Mouse (Mus musculus): ENCODE data around the gene 1520401A03Rik. TPM values are rescaled to one million over a fixed set of nuclear protein-coding genes. Genes with fewer than 3 reads are reported as not detected.
"Not testable (repeated sequence)": the region's sequence is repeated elsewhere in the genome, so short reads cannot be mapped to it uniquely, and the experiment has no call there.

1520401A03Rik gene
- 1.6 and 2.8 TPM in 2 replicates for polyA plus RNA-seq (2014; fragmentation: Nextera tagmentation; extraction: Ambion mirVana)

DNA sequence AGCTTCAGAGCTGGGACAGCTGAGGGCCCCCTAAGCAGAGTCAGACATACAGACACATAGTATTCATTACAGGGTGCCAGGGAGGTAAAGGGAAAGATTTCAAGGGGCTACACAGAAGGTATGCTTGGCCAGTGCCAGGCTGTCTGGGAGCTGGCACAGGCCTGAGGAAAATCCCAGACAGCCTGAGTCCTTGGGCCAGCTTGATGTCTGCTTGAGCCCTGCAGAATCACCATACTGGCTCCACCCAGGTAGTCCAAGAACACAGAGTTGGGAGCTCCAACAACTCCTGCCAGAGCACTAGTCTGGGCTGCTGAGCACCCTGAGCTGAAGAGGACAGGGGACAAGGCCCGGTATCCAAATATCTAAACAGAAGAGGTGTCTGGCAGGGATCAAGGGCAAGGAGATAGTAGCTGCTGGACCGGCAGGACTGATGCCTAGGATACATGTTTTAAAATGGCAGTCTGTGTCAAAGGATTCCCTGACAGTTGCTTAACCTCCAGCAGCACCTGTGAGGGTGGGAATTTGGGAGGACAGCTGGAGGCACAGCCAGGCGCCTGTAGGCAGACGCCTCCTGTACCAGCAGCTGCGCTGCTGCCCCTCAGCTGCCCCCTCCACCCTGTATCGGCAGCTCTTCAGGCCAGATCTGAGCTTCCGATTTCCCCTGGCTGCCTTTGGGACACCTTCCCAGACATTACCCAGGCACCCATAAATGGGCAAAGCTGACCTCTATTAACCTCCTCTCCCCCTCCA is at the start of gene 1520401A03Rik:
Gene 1520401A03Rik, minus strand, starts transcription at position 408 of the 750 bp plus-strand sequence.
- H3K27ac ChIP-seq (replicated peaks; ENCODE audit: low read depth, low read length): no peak within 1 kb of the TSS
- H3K9ac ChIP-seq (ENCODE audit: low read depth, low read length): no peak within 1 kb of the TSS
- H3K9me3 ChIP-seq (ENCODE audit: control insufficient read depth, low read length): no peaks in the 10 kb centered on the region
- no peak within 1 kb of the TSS for H3K4me3 ChIP-seq (ENCODE audit: low read depth, low read length)
- H3K4me1 ChIP-seq (ENCODE audit: control insufficient read depth, insufficient read depth, low read length): 0 out of 2 replicates have a peak, but pooled peaks cover 9% of the 10 kb centered on the region
- 72% methylated on average over 5 of the region's 7 CpGs for WGBS
- H3K36me3 ChIP-seq (ENCODE audit: control insufficient read depth, insufficient read depth, low read length): no peaks in the 10 kb centered on the region
- no peak for ATAC-seq (ENCODE audit: low read depth)
- DNase-seq (ENCODE audit: low spot score): peak; percentile 48
- H3K27me3 ChIP-seq (replicated peaks; ENCODE audit: control insufficient read depth, insufficient read depth, low read length): no peaks in the 10 kb centered on the region
- H3K4me2 ChIP-seq (ENCODE audit: low read depth, low read length): no peak within 1 kb of the TSS

DNA sequence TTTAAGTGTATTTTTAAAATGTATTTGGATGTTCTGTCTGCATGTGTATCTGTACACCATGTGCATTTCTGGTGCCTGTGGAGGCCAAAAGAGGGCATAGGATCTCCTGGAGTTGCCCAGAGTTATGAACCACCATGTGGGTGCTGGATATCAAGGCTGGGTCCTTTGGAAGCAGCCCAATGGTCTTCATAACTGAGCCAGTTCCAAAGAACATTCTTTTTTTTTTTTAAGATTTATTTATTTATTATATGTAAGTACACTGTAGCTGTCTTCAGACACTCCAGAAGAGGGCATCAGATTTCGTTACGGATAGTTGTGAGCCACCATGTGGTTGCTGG is 49.6 kb upstream of the 1520401A03Rik start:
- DNase-seq (ENCODE audit: low spot score); H3K27ac ChIP-seq (replicated peaks; ENCODE audit: low read depth, low read length); H3K9me3 ChIP-seq (ENCODE audit: control insufficient read depth, low read length); H3K9ac ChIP-seq (ENCODE audit: low read depth, low read length); H3K4me3 ChIP-seq (ENCODE audit: low read depth, low read length); H3K36me3 ChIP-seq (ENCODE audit: control insufficient read depth, insufficient read depth, low read length); H3K27me3 ChIP-seq (replicated peaks; ENCODE audit: control insufficient read depth, insufficient read depth, low read length); H3K4me1 ChIP-seq (ENCODE audit: control insufficient read depth, insufficient read depth, low read length); ATAC-seq (ENCODE audit: low read depth): not testable (repeated sequence)
- WGBS: 88% methylated on average over 2 of the region's 2 CpGs
- H3K4me2 ChIP-seq (ENCODE audit: low read depth, low read length): peak overlapping the region; percentile 69; the same call in 1 of the 2 replicates

DNA sequence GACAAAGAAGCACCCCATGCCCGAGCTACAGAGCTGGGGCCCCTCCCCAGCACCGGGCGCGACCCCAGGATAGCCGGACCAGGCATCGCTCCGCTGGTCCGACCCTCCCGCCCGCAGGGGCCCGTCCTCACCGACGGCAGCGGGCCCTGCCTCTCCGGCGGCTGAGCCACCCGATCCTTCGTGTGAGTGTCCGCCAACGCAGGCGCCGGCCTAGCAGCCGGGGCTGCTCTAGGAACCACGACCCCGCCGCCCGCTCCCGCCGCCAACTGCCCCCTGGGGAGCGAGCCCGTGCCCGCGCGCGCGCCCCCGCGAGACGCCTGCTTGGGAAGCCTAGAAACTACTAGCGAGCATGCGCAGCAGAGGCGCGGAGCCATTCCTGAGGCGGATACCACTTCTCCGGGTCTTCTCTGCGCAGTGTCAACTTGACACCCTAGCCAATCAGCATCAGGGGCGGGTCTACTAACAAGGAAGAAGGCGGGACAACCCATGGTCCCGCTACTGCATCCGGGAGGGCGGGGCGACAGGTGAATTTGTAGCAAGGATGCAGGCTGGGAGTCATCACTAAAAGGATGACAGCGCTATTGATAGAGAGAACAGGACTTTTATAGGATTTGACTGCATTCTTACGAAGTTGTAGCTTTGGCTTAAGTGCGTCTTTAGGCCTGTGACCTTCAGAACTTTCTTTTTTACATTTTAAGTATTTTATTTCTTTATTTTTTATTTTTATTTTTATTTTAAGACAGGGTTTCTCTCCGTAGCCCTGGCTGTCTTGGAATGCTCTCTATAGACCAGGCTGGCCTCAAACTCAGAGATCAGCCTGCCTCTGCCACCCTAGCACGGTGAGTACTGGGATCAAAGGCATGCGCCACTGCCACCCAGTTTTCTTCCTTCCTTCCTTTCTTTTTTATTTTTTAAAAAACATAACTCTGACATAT is 49.0 kb upstream of the 1520401A03Rik start, which contains the start of gene Flywch1:
Gene Flywch1, minus strand, starts transcription at position 319 of the 935 bp plus-strand sequence.
- H3K9ac ChIP-seq (ENCODE audit: low read depth, low read length): peak within 1 kb of the TSS; percentile 97
- H3K36me3 ChIP-seq (ENCODE audit: control insufficient read depth, insufficient read depth, low read length): no peaks in the 10 kb centered on the region
- no peaks in the 10 kb centered on the region for H3K9me3 ChIP-seq (ENCODE audit: control insufficient read depth, low read length)
- peak within 1 kb of the TSS; percentile 89 for H3K4me3 ChIP-seq (ENCODE audit: low read depth, low read length)
- peaks cover 10% of the 10 kb centered on the region; the same call in 1 of the 2 replicates for H3K4me1 ChIP-seq (ENCODE audit: control insufficient read depth, insufficient read depth, low read length)
- peak within 1 kb of the TSS; percentile 69 for H3K4me2 ChIP-seq (ENCODE audit: low read depth, low read length)
- peak within 1 kb of the TSS; percentile 83 for H3K27ac ChIP-seq (replicated peaks; ENCODE audit: low read depth, low read length)
- ATAC-seq (ENCODE audit: low read depth) (peak; percentile 99), DNase-seq (ENCODE audit: low spot score) (peak; percentile 100)
- H3K27me3 ChIP-seq (replicated peaks; ENCODE audit: control insufficient read depth, insufficient read depth, low read length): no peaks in the 10 kb centered on the region
- WGBS: 4% methylated on average over 46 of the region's 58 CpGs

DNA sequence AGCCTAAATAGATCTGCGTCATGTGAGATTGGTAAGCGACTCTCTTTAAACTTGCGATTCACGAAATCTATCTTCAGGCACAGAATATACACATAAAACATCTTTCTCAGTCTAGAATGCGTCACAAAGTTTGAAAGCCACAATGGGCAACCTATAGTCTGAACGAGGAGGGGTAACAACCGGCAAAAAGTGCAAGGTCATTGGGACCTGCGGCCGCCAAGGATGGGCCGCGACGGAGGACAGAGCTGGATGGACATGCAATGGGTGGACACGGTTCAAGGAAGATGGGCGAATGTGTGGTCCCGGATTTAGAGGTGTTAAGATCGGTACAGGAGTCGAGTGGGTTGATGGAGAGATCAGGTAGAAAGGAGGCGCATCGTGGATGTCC is 48.3 kb upstream of the 1520401A03Rik start:
- Histone ChIP-seq H3K4me3 (ENCODE audit: low read depth, low read length) (peak overlapping the region; percentile 89), H3K4me2 (ENCODE audit: low read depth, low read length) (peak overlapping the region; percentile 69), H3K9me3 (ENCODE audit: control insufficient read depth, low read length) (no peaks in the 10 kb centered on the region), H3K4me1 (ENCODE audit: control insufficient read depth, insufficient read depth, low read length) (peaks cover 10% of the 10 kb centered on the region; the same call in 1 of the 2 replicates), H3K27ac (replicated peaks; ENCODE audit: low read depth, low read length) (peak overlapping the region; percentile 83), H3K36me3 (ENCODE audit: control insufficient read depth, insufficient read depth, low read length) (no peaks in the 10 kb centered on the region), H3K9ac (ENCODE audit: low read depth, low read length) (peak overlapping the region; percentile 97), H3K27me3 (replicated peaks; ENCODE audit: control insufficient read depth, insufficient read depth, low read length) (no peaks in the 10 kb centered on the region)
- DNase-seq (ENCODE audit: low spot score): no peak
- ATAC-seq (ENCODE audit: low read depth): peak; percentile 11
- 1% methylated on average over 19 of the region's 19 CpGs for WGBS

DNA sequence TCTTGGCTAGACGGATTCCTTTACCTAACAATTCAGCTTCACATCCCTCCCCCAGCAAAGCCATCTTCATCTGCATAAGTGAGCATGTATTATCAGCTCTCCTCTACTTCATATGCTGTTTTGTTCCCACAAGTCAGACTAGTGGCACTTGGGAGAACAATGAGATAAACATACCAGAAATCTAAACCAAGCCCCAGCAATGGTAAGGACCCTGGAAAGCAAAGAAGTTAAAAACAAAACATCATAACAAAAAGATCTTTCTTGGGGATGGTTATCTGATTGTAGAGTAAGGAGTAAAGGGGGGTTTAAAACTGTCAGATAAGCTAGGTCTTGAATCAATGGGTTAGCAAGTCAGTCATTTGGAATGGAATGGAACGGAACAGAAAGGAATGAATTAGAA is 47.9 kb upstream of the 1520401A03Rik start:
- ATAC-seq (ENCODE audit: low read depth): no peak

DNA sequence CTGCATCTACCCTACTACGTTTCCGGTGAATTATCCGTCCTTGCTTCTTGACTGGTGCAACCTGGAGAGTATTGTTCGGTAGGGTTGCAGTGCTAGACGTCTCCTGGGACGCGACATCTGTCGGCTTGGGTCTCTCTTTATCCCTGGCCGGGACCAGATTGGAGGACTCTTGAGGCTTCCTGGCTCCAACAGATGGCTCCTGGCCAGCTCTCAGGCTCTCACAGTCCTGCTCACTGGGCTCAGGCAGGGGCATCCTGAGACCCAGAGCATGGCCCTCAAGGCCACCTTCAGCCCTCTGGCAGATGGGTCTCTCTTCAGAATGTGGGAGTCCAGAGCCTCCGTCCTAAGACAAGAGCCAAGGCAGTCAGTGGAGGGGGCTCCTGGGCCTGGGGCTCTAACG is 40.4 kb upstream of the 1520401A03Rik start:
- Histone ChIP-seq H3K4me3 (ENCODE audit: low read depth, low read length) (no peak overlapping the region), H3K4me1 (ENCODE audit: control insufficient read depth, insufficient read depth, low read length) (no peaks in the 10 kb centered on the region), H3K36me3 (ENCODE audit: control insufficient read depth, insufficient read depth, low read length) (peaks cover 52% of the 10 kb centered on the region), H3K27ac (replicated peaks; ENCODE audit: low read depth, low read length) (no peak overlapping the region), H3K9me3 (ENCODE audit: control insufficient read depth, low read length) (no peaks in the 10 kb centered on the region), H3K27me3 (replicated peaks; ENCODE audit: control insufficient read depth, insufficient read depth, low read length) (no peaks in the 10 kb centered on the region), H3K4me2 (ENCODE audit: low read depth, low read length) (no peak overlapping the region), H3K9ac (ENCODE audit: low read depth, low read length) (no peak overlapping the region)
- ATAC-seq (ENCODE audit: low read depth): no peak
- DNase-seq (ENCODE audit: low spot score): no peak
- 90% methylated on average over 8 of the region's 11 CpGs for WGBS

More for the DNA sequence above, 47.9 kb upstream of the 1520401A03Rik start:
- H3K36me3 ChIP-seq (ENCODE audit: control insufficient read depth, insufficient read depth, low read length): no peaks in the 10 kb centered on the region
- H3K9ac ChIP-seq (ENCODE audit: low read depth, low read length): peak overlapping the region; percentile 97
- H3K4me3 ChIP-seq (ENCODE audit: low read depth, low read length): peak overlapping the region; percentile 89
- H3K27ac ChIP-seq (replicated peaks; ENCODE audit: low read depth, low read length): peak overlapping the region; percentile 83; the same call in 1 of the 2 replicates
- no peak for DNase-seq (ENCODE audit: low spot score)
- H3K4me2 ChIP-seq (ENCODE audit: low read depth, low read length): peak overlapping the region; percentile 69
- 14% methylated on average over 2 of the region's 2 CpGs for WGBS
- H3K9me3 ChIP-seq (ENCODE audit: control insufficient read depth, low read length): no peaks in the 10 kb centered on the region
- peaks cover 10% of the 10 kb centered on the region; the same call in 1 of the 2 replicates for H3K4me1 ChIP-seq (ENCODE audit: control insufficient read depth, insufficient read depth, low read length)
- no peaks in the 10 kb centered on the region for H3K27me3 ChIP-seq (replicated peaks; ENCODE audit: control insufficient read depth, insufficient read depth, low read length)

DNA sequence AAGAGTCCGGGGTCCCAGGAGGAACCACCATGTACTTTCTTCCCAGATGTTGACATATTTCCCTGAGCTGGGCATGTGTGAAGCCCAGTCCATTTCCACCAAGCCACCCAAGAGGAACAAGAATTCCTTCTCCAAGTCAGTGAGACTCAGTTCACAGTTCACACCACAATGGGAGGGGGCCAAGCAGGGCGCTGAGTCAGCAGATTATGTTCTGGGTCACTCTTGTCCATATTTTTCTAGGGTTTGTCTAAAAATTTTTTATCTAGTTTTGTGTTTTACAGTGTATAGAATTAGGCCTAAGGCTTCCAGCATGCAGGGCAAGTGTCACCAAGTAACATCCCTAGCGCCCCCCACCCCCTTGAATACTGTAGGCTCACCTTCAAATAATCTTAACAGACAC is 38.6 kb upstream of the 1520401A03Rik start:
- ATAC-seq (ENCODE audit: low read depth) (no peak), DNase-seq (ENCODE audit: low spot score) (no peak)
- Histone ChIP-seq H3K9ac (ENCODE audit: low read depth, low read length) (no peak overlapping the region), H3K36me3 (ENCODE audit: control insufficient read depth, insufficient read depth, low read length) (peaks cover 71% of the 10 kb centered on the region), H3K27ac (replicated peaks; ENCODE audit: low read depth, low read length) (no peak overlapping the region), H3K9me3 (ENCODE audit: control insufficient read depth, low read length) (no peaks in the 10 kb centered on the region), H3K4me1 (ENCODE audit: control insufficient read depth, insufficient read depth, low read length) (no peaks in the 10 kb centered on the region), H3K27me3 (replicated peaks; ENCODE audit: control insufficient read depth, insufficient read depth, low read length) (no peaks in the 10 kb centered on the region), H3K4me3 (ENCODE audit: low read depth, low read length) (no peak overlapping the region), H3K4me2 (ENCODE audit: low read depth, low read length) (no peak overlapping the region)
- WGBS: 94% methylated on average over 3 of the region's 3 CpGs

DNA sequence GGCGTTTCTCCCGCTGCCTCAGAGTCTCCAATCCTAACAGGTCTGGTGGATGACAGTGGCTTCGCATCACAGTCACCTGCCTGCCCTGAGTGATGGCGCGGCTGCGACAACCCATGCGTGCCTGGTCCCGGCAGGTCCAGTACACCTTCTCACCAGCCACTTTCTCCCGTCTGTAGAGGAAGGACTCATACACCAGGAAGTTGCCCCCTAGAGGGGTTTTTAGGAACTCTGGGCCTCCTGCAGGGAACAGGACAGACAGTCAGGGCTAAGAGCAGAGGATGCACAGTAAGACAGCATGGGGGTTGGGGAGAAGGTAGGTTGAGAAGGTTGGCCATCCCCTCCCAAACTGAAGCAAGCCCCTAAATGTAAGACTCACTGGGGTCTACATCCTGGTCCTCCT is 37.6 kb upstream of the 1520401A03Rik start:
- no peak overlapping the region for H3K27ac ChIP-seq (replicated peaks; ENCODE audit: low read depth, low read length)
- H3K4me2 ChIP-seq (ENCODE audit: low read depth, low read length): no peak overlapping the region
- 89% methylated on average over 9 of the region's 9 CpGs for WGBS
- H3K27me3 ChIP-seq (replicated peaks; ENCODE audit: control insufficient read depth, insufficient read depth, low read length): no peaks in the 10 kb centered on the region
- ATAC-seq (ENCODE audit: low read depth): no peak
- H3K4me1 ChIP-seq (ENCODE audit: control insufficient read depth, insufficient read depth, low read length): no peaks in the 10 kb centered on the region
- H3K9ac ChIP-seq (ENCODE audit: low read depth, low read length): no peak overlapping the region
- no peak overlapping the region for H3K4me3 ChIP-seq (ENCODE audit: low read depth, low read length)
- DNase-seq (ENCODE audit: low spot score): no peak
- no peaks in the 10 kb centered on the region for H3K9me3 ChIP-seq (ENCODE audit: control insufficient read depth, low read length)
- peaks cover 80% of the 10 kb centered on the region for H3K36me3 ChIP-seq (ENCODE audit: control insufficient read depth, insufficient read depth, low read length)
